In the genomic region with DNA sequence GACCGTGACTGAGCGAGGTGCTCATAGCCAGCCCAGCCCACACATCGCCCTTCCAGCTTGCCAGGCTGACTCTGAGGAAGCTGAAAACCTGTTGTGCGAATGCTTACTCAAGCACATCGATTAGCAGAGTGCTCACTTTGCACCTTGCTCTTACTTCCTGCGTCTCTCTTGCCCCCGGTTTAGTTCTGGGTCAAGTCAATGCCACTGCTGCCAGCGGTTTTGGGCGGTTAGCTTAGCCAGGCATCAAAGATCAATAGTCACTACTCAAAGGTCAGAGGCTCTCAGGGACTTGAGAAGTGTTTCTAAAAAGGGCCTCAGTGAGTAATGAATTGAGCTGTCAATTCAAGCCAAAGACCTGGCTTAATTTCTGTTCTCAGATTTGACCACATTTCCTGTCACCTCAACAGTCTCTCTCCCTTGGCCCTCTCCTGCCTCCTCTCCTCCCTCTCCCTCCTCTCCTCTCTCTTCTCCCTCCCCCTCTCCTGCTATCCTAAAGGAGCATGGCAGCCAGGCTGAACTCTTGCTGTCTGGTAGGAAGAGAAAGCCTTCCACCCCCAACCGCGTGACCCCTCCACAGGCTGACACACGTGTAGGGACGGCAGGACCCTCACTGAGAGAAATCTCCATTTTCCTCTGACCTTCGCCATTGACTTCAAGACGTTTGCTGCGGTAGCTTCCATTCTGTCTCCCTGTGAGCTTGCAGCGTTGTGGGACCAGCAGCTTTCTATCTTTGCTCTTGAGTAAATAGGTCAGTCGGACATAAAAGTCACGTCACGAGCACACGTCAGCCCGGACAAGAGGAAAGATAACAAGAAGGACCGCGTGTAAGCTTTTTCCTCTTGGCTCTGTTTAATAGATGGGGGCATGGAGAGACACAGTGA, we compare ENCODE assay signal across 8 mouse cellular contexts. TPM values are rescaled to one million over a fixed set of nuclear protein-coding genes. Genes with fewer than 3 reads are reported as not detected.
DNase-seq lines count a peak whose midpoint lies in the region; ATAC-seq lines count a peak whose summit lies in the region.

No protein-coding gene starts in this region.

- ATAC-seq in heart, embryonic 11.5 days (replicated peaks; ENCODE audit: insufficient number of reproducible peaks, low FRiP score, low TSS enrichment), result no peak

- peaks cover 3% of the 10 kb centered on the region; the same call in 1 of the 2 replicates for H3K27me3 ChIP-seq in heart, embryonic 11.5 days (ENCODE audit: control insufficient read depth, insufficient read depth, low read length)
- H3K27me3 ChIP-seq in megakaryocyte, embryonic 14.5 days (replicated peaks), result no peaks in the 10 kb centered on the region
- H3K27me3 ChIP-seq in embryonic facial prominence, embryonic 10.5 days (replicated peaks; ENCODE audit: low read depth, poor library complexity, severe bottlenecking), result no peaks in the 10 kb centered on the region

- 44% methylated on average over 24 of the region's 24 CpGs for WGBS in heart, embryonic 11.5 days (ENCODE audit: insufficient replicate concordance)
- 72% methylated on average over 24 of the region's 24 CpGs for WGBS in embryonic facial prominence, embryonic 10.5 days

- H3K4me3 ChIP-seq in heart, embryonic 11.5 days (ENCODE audit: low read depth, low read length), result no peak overlapping the region
- H3K4me3 ChIP-seq in megakaryocyte, embryonic 14.5 days (replicated peaks), result peak overlapping the region; percentile 15
- no peak overlapping the region for H3K4me3 ChIP-seq in embryonic facial prominence, embryonic 10.5 days

- DNase-seq in heart, postnatal 25 days (ENCODE audit: low spot score), result no peak
- peak; percentile 76 to 77 for DNase-seq in B cell, adult 2 months
- DNase-seq in kidney, adult 8-10 months, result peak; percentile 81 to 88
- DNase-seq in embryonic facial prominence, embryonic 10.5 days (ENCODE audit: low spot score), result no peak
- no peak for DNase-seq in gastrocnemius, adult 8-10 months (ENCODE audit: low spot score in 2 of 2)
- DNase-seq in urinary bladder, adult 18-20 months (ENCODE audit: low spot score in 2 of 2), result no peak

- no peaks in the 10 kb centered on the region for H3K36me3 ChIP-seq in heart, embryonic 11.5 days (ENCODE audit: control insufficient read depth, insufficient read depth, low read length)
- H3K36me3 ChIP-seq in megakaryocyte, embryonic 14.5 days (replicated peaks; ENCODE audit: low read length), result peaks cover 32% of the 10 kb centered on the region
- H3K36me3 ChIP-seq in embryonic facial prominence, embryonic 10.5 days (replicated peaks), result no peaks in the 10 kb centered on the region

- H3K27ac ChIP-seq in heart, embryonic 11.5 days (ENCODE audit: low read depth, low read length), result no peak overlapping the region
- no peak overlapping the region for H3K27ac ChIP-seq in embryonic facial prominence, embryonic 10.5 days (replicated peaks)

- H3K4me1 ChIP-seq in heart, embryonic 11.5 days (ENCODE audit: control insufficient read depth, insufficient read depth, low read length), result peaks cover 11% of the 10 kb centered on the region
- peaks cover 85% of the 10 kb centered on the region for H3K4me1 ChIP-seq in megakaryocyte, embryonic 14.5 days
- peaks cover 23% of the 10 kb centered on the region for H3K4me1 ChIP-seq in embryonic facial prominence, embryonic 10.5 days

- H3K4me2 ChIP-seq in heart, embryonic 11.5 days, result peak overlapping the region; percentile 15

- intact Hi-C loops in heart, postnatal 25 days (cut with DNase I), result no loop called here

- H3K9ac ChIP-seq in heart, embryonic 11.5 days (ENCODE audit: low read depth, low read length), result no peak overlapping the region

- H3K9me3 ChIP-seq in heart, embryonic 11.5 days (replicated peaks; ENCODE audit: control insufficient read depth, low read length), result no peaks in the 10 kb centered on the region
- no peaks in the 10 kb centered on the region for H3K9me3 ChIP-seq in megakaryocyte, embryonic 14.5 days
- H3K9me3 ChIP-seq in embryonic facial prominence, embryonic 10.5 days, result no peaks in the 10 kb centered on the region

RNA-seq across cellular contexts. Expression of a gene that starts 21.7 kb away (rescaled TPM):
- polyA plus RNA-seq in heart, embryonic 11.5 days (2014; fragmentation: Nextera tagmentation; extraction: Ambion mirVana), result 10.2 and 12.7 TPM in 2 replicates
- 1 to 10 TPM; 7.7 to 8.8 TPM for total RNA-seq in heart, postnatal 25 days (2021)
- 23.4 and 34.7 TPM in 2 replicates for polyA plus RNA-seq in megakaryocyte, embryonic 14.5 days (2012; ENCODE audit: insufficient read depth, low replicate concordance)
- 3.8 TPM in 2 replicates for polyA plus RNA-seq in embryonic facial prominence, embryonic 10.5 days (2016; fragmentation: Nextera tagmentation; extraction: Ambion mirVana)
- total RNA-seq in gastrocnemius, adult 8-10 months (2022), result 1 to 10 TPM; 2.9 to 5.7 (median 4.0) TPM

RNA-seq across cellular contexts. Expression of a gene that starts 22.0 kb away (rescaled TPM):
- polyA plus RNA-seq in heart, embryonic 11.5 days (2014; fragmentation: Nextera tagmentation; extraction: Ambion mirVana), result 4.2 and 5.1 TPM in 2 replicates
- total RNA-seq in heart, postnatal 25 days (2021), result 1 to 10 TPM; 1.3 to 1.9 TPM
- 0.88 TPM in 1 of 2 replicates, not detected in the other for polyA plus RNA-seq in megakaryocyte, embryonic 14.5 days (2012; ENCODE audit: insufficient read depth, low replicate concordance)
- 1.5 and 1.6 TPM in 2 replicates for polyA plus RNA-seq in embryonic facial prominence, embryonic 10.5 days (2016; fragmentation: Nextera tagmentation; extraction: Ambion mirVana)
- 1 to 10 TPM; 1.1 to 1.8 (median 1.2) TPM for total RNA-seq in gastrocnemius, adult 8-10 months (2022)

Comparison
In these comparisons a context has a peak if more than half of its experiments do, and no peak if none do; other contexts are left out.
1. DNase-seq: peak in B cell, adult 2 months (2 of 2) and kidney, adult 8-10 months (2 of 2); none in heart, postnatal 25 days (single experiment), embryonic facial prominence, embryonic 10.5 days (single experiment), gastrocnemius, adult 8-10 months (0 of 2) and urinary bladder, adult 18-20 months (0 of 2).